Mouse (Mus musculus): ENCODE measurements around the gene Olfr1145. TPM values are rescaled to one million over a fixed set of nuclear protein-coding genes. Genes with fewer than 3 reads are reported as not detected.

Olfr1145 gene
- not detected in 2 replicates for polyA plus RNA-seq (2015; fragmentation: Nextera tagmentation; extraction: Ambion mirVana)

DNA sequence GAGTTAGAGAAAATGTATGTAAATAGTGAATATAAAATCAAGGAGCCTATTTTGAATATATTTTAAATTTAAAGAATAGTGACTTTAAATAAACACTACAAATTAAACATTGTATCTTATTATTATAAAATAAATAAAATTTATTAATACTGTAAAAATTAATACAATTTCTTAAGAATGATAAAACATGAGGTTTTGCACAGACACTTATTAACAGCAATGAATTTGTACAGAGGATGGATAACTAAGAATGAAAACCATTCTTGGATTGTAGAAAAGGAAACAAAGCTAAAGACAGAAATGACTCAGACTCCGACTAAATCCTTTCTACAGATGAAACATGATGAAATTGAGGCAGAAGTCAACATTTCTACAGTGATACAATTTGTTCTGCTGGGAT, at the start of gene Olfr1145:
Gene Olfr1145 (plus strand): TSS at position 301 of the 400 bp plus-strand sequence.
- Histone ChIP-seq H3K9ac (replicated peaks) (no peak within 1 kb of the TSS), H3K27ac (replicated peaks) (no peak within 1 kb of the TSS), H3K27me3 (replicated peaks) (no peaks in the 10 kb centered on the region), H3K4me2 (no peak within 1 kb of the TSS), H3K36me3 (no peaks in the 10 kb centered on the region), H3K4me3 (replicated peaks) (no peak within 1 kb of the TSS), H3K9me3 (replicated peaks) (no peaks in the 10 kb centered on the region), H3K4me1 (no peaks in the 10 kb centered on the region)
- 100% methylated on average over 1 of the region's 1 CpGs for WGBS
- no peak for ATAC-seq (ENCODE audit: low FRiP score)

- Histone ChIP-seq H3K4me2 (no peak overlapping the region), H3K4me1 (no peaks in the 10 kb centered on the region), H3K9ac (replicated peaks) (no peak overlapping the region), H3K9me3 (replicated peaks) (no peaks in the 10 kb centered on the region), H3K27ac (replicated peaks) (no peak overlapping the region), H3K4me3 (replicated peaks) (no peak overlapping the region), H3K36me3 (no peaks in the 10 kb centered on the region), H3K27me3 (replicated peaks) (no peaks in the 10 kb centered on the region)
- ATAC-seq (ENCODE audit: low FRiP score) = no peak
- 53% methylated on average over 1 of the region's 1 CpGs for WGBS
Measured at GRCm38 (mm10) chr2:87776143-87776542, 33.5 kb upstream of the Olfr1145 start.

GRCm38 (mm10) chr2:87779183-87779582, 30.4 kb upstream of the Olfr1145 start, which contains the start of gene Olfr152:
Gene Olfr152 (plus strand): TSS chr2:87779483.
- H3K4me3 ChIP-seq (replicated peaks) = no peak within 1 kb of the TSS
- no peaks in the 10 kb centered on the region for H3K36me3 ChIP-seq
- H3K9ac ChIP-seq (replicated peaks) = no peak within 1 kb of the TSS
- no peaks in the 10 kb centered on the region for H3K9me3 ChIP-seq (replicated peaks)
- no peaks in the 10 kb centered on the region for H3K27me3 ChIP-seq (replicated peaks)
- H3K4me1 ChIP-seq = no peaks in the 10 kb centered on the region
- WGBS = 74% methylated on average over 4 of the region's 4 CpGs
- H3K27ac ChIP-seq (replicated peaks) = no peak within 1 kb of the TSS
- ATAC-seq (ENCODE audit: low FRiP score) = no peak
- H3K4me2 ChIP-seq = no peak within 1 kb of the TSS

DNA sequence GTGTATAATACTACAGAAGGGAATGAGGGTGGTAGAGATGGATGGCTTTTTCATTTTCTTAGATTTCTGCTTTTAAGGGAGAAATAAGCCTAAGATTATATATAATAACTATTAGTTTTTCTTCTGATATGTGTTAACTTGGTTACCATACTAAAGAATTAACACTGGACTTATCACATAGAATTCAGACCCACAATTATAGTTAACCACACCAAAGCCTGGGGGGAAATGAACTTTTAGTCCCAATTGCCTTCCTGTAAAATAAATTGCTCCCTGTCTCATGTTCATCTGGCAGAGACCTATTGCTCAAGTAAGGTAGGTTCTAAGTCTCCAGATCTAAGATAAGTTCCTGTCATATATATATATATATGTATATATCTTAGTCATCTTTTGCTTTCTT, 9.3 kb upstream of the Olfr1145 start, which contains the start of gene Olfr1143:
Gene Olfr1143 (plus strand): TSS at position 301 of the 400 bp plus-strand sequence.
- Histone ChIP-seq H3K4me1 (no peaks in the 10 kb centered on the region), H3K4me3 (replicated peaks) (no peak within 1 kb of the TSS), H3K9me3 (replicated peaks) (no peaks in the 10 kb centered on the region), H3K36me3 (no peaks in the 10 kb centered on the region), H3K27me3 (replicated peaks) (no peaks in the 10 kb centered on the region), H3K4me2 (no peak within 1 kb of the TSS), H3K27ac (replicated peaks) (no peak within 1 kb of the TSS), H3K9ac (replicated peaks) (no peak within 1 kb of the TSS)
- ATAC-seq (ENCODE audit: low FRiP score) = no peak

DNA sequence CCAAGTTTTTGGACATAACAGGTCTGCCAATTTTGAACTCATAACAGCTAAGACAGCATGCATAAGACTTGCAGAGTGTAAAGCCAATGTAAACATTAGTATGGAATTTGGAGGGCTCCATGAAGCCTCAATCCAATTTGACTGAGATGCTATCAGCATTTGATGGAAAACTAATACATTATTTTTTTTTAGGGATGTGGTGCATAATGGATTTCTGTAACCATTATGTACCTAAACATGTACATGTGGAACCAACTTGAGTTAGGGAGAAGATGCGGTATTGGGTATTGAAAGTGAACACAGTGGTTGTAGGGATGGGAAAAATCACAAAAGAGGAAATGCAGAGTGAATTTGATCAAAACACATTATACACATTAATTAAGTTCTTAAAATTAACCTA, 20.6 kb downstream of the Olfr1145 start, which contains the start of gene Olfr1148:
Gene Olfr1148 (plus strand): TSS at position 301 of the 400 bp plus-strand sequence.
- no peak for ATAC-seq (ENCODE audit: low FRiP score)
- H3K27ac ChIP-seq (replicated peaks) = no peak within 1 kb of the TSS
- H3K9ac ChIP-seq (replicated peaks) = no peak within 1 kb of the TSS
- H3K36me3 ChIP-seq = no peaks in the 10 kb centered on the region
- no peaks in the 10 kb centered on the region for H3K27me3 ChIP-seq (replicated peaks)
- no peaks in the 10 kb centered on the region for H3K9me3 ChIP-seq (replicated peaks)
- H3K4me3 ChIP-seq (replicated peaks) = no peak within 1 kb of the TSS
- 93% methylated on average over 1 of the region's 1 CpGs for WGBS
- no peak within 1 kb of the TSS for H3K4me2 ChIP-seq
- no peaks in the 10 kb centered on the region for H3K4me1 ChIP-seq

DNA sequence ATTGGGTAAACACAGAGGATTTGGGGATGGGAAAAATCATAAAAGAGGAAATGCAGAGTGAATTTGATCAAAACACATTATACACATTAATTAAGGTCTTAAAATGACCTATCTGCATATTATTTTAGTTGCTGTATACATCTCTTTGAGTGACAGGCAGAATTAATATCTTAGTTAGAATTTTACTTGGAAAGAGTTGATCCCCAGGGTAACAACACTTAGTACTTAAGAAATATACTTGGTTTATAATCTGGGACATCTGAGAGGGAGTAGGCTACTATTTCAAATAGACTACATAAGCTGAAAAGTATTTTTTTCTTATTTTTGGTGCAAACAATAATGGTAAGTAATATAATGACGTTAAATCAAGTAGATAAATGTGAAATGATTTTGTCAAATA, 34.1 kb downstream of the Olfr1145 start, which contains the start of gene Olfr1150-ps1:
Gene Olfr1150-ps1 (plus strand): TSS at position 301 of the 400 bp plus-strand sequence.
- H3K27ac ChIP-seq (replicated peaks) = no peak within 1 kb of the TSS
- H3K9ac ChIP-seq (replicated peaks) = no peak within 1 kb of the TSS
- no peaks in the 10 kb centered on the region for H3K9me3 ChIP-seq (replicated peaks)
- ATAC-seq (ENCODE audit: low FRiP score) = no peak
- H3K27me3 ChIP-seq (replicated peaks) = no peaks in the 10 kb centered on the region
- WGBS = 76% methylated on average over 1 of the region's 1 CpGs
- H3K4me1 ChIP-seq = no peaks in the 10 kb centered on the region
- H3K4me2 ChIP-seq = no peak within 1 kb of the TSS
- H3K4me3 ChIP-seq (replicated peaks) = no peak within 1 kb of the TSS
- H3K36me3 ChIP-seq = no peaks in the 10 kb centered on the region

GRCm38 (mm10) chr2:87855562-87855961, 45.9 kb downstream of the Olfr1145 start, which contains the start of gene Olfr1151:
Gene Olfr1151 (plus strand): TSS chr2:87855862.
- 94% methylated on average over 1 of the region's 1 CpGs for WGBS
- Histone ChIP-seq H3K4me1 (no peaks in the 10 kb centered on the region), H3K9me3 (replicated peaks) (no peaks in the 10 kb centered on the region), H3K4me2 (no peak within 1 kb of the TSS), H3K27ac (replicated peaks) (no peak within 1 kb of the TSS), H3K4me3 (replicated peaks) (no peak within 1 kb of the TSS), H3K27me3 (replicated peaks) (no peaks in the 10 kb centered on the region), H3K36me3 (no peaks in the 10 kb centered on the region), H3K9ac (replicated peaks) (no peak within 1 kb of the TSS)
- no peak for ATAC-seq (ENCODE audit: low FRiP score)

Other genes with a start within 250 kb of the Olfr1145 start
- gene Olfr1129, start 235.9 kb upstream of the Olfr1145 start, polyA plus RNA-seq (2015; fragmentation: Nextera tagmentation; extraction: Ambion mirVana) = not detected in 2 replicates
- gene Olfr1130, start 203.6 kb upstream of the Olfr1145 start, polyA plus RNA-seq (2015; fragmentation: Nextera tagmentation; extraction: Ambion mirVana) = not detected in 2 replicates
- gene Olfr1131, start 182.7 kb upstream of the Olfr1145 start, polyA plus RNA-seq (2015; fragmentation: Nextera tagmentation; extraction: Ambion mirVana) = not detected in 2 replicates
- not detected in 2 replicates for gene Olfr1132, start 172.3 kb upstream of the Olfr1145 start, polyA plus RNA-seq (2015; fragmentation: Nextera tagmentation; extraction: Ambion mirVana)
- not detected in 2 replicates for gene Olfr1133, start 162.4 kb upstream of the Olfr1145 start, polyA plus RNA-seq (2015; fragmentation: Nextera tagmentation; extraction: Ambion mirVana)
- not detected in 2 replicates for gene Olfr1134, start 151.4 kb upstream of the Olfr1145 start, polyA plus RNA-seq (2015; fragmentation: Nextera tagmentation; extraction: Ambion mirVana)
- gene Olfr1135, start 136.2 kb upstream of the Olfr1145 start, polyA plus RNA-seq (2015; fragmentation: Nextera tagmentation; extraction: Ambion mirVana) = not detected in 2 replicates
- gene Olfr1136, start 115.9 kb upstream of the Olfr1145 start, polyA plus RNA-seq (2015; fragmentation: Nextera tagmentation; extraction: Ambion mirVana) = not detected in 2 replicates
- not detected in 2 replicates for gene Olfr1137, start 96.6 kb upstream of the Olfr1145 start, polyA plus RNA-seq (2015; fragmentation: Nextera tagmentation; extraction: Ambion mirVana)
- not detected in 2 replicates for gene Olfr1138, start 69.8 kb upstream of the Olfr1145 start, polyA plus RNA-seq (2015; fragmentation: Nextera tagmentation; extraction: Ambion mirVana)
- not detected in 2 replicates for gene Olfr1140, start 66.1 kb upstream of the Olfr1145 start, polyA plus RNA-seq (2015; fragmentation: Nextera tagmentation; extraction: Ambion mirVana)
- gene Olfr1141, start 55.8 kb upstream of the Olfr1145 start, polyA plus RNA-seq (2015; fragmentation: Nextera tagmentation; extraction: Ambion mirVana) = not detected in 2 replicates
- gene Olfr152, start 30.3 kb upstream of the Olfr1145 start, polyA plus RNA-seq (2015; fragmentation: Nextera tagmentation; extraction: Ambion mirVana) = not detected in 2 replicates
- gene Olfr1143, start 9.2 kb upstream of the Olfr1145 start, polyA plus RNA-seq (2015; fragmentation: Nextera tagmentation; extraction: Ambion mirVana) = not detected in 2 replicates
- gene Olfr1148, start 20.7 kb downstream of the Olfr1145 start, polyA plus RNA-seq (2015; fragmentation: Nextera tagmentation; extraction: Ambion mirVana) = not detected in 2 replicates
- not detected in 2 replicates for gene Olfr1150-ps1, start 34.2 kb downstream of the Olfr1145 start, polyA plus RNA-seq (2015; fragmentation: Nextera tagmentation; extraction: Ambion mirVana)
- gene Olfr1151, start 46.0 kb downstream of the Olfr1145 start, polyA plus RNA-seq (2015; fragmentation: Nextera tagmentation; extraction: Ambion mirVana) = not detected in 2 replicates
- gene Olfr1152, start 56.7 kb downstream of the Olfr1145 start, polyA plus RNA-seq (2015; fragmentation: Nextera tagmentation; extraction: Ambion mirVana) = not detected in 2 replicates
- not detected in 2 replicates for gene Olfr1153, start 85.1 kb downstream of the Olfr1145 start, polyA plus RNA-seq (2015; fragmentation: Nextera tagmentation; extraction: Ambion mirVana)
- not detected in 2 replicates for gene Olfr1154, start 95.3 kb downstream of the Olfr1145 start, polyA plus RNA-seq (2015; fragmentation: Nextera tagmentation; extraction: Ambion mirVana)
- gene Olfr1155, start 135.3 kb downstream of the Olfr1145 start, polyA plus RNA-seq (2015; fragmentation: Nextera tagmentation; extraction: Ambion mirVana) = not detected in 2 replicates
- gene Olfr1156, start 143.3 kb downstream of the Olfr1145 start, polyA plus RNA-seq (2015; fragmentation: Nextera tagmentation; extraction: Ambion mirVana) = not detected in 2 replicates
- gene Olfr1157, start 158.5 kb downstream of the Olfr1145 start, polyA plus RNA-seq (2015; fragmentation: Nextera tagmentation; extraction: Ambion mirVana) = not detected in 2 replicates
- not detected in 2 replicates for gene Olfr74, start 164.8 kb downstream of the Olfr1145 start, polyA plus RNA-seq (2015; fragmentation: Nextera tagmentation; extraction: Ambion mirVana)
- not detected in 2 replicates for gene Olfr1158, start 180.3 kb downstream of the Olfr1145 start, polyA plus RNA-seq (2015; fragmentation: Nextera tagmentation; extraction: Ambion mirVana)
- gene Olfr1160, start 198.4 kb downstream of the Olfr1145 start, polyA plus RNA-seq (2015; fragmentation: Nextera tagmentation; extraction: Ambion mirVana) = not detected in 2 replicates
- gene Olfr1161, start 213.0 kb downstream of the Olfr1145 start, polyA plus RNA-seq (2015; fragmentation: Nextera tagmentation; extraction: Ambion mirVana) = not detected in 2 replicates
- not detected in 2 replicates for gene Olfr73, start 227.9 kb downstream of the Olfr1145 start, polyA plus RNA-seq (2015; fragmentation: Nextera tagmentation; extraction: Ambion mirVana)
- not detected in 2 replicates for gene Olfr1162, start 241.3 kb downstream of the Olfr1145 start, polyA plus RNA-seq (2015; fragmentation: Nextera tagmentation; extraction: Ambion mirVana)